Mouse (Mus musculus) cerebellum, adult 2 months (tissue): Measurements from ENCODE around the gene Jun.

Source experiments
- CTCF ChIP-seq: fragments of 200-500 bp; IDR thresholded peaks from 2 replicates; pipeline ENCODE4 v1.5.1; 2011; ENCODE audit warnings: low read depth, mild to moderate bottlenecking, control low read depth, low read length, moderate library complexity, borderline replicate concordance; ENCODE audit not compliant: insufficient read depth
- POLR2A ChIP-seq: fragments of 200-500 bp; IDR thresholded peaks from 2 replicates; pipeline ENCODE4 v1.6.1; 2011; ENCODE audit warnings: low read length, control low read depth, borderline replicate concordance; ENCODE audit not compliant: insufficient read depth

GRCm38 (mm10) chr4:95048731-95049100, 3.3 kb downstream of the Jun start:
- TF ChIP-seq CTCF: no peak
- no peak for TF ChIP-seq POLR2A
